Mouse (Mus musculus): ENCODE measurements around the gene Serpina16. TPM values are rescaled to one million over a fixed set of nuclear protein-coding genes. Genes with fewer than 3 reads are reported as not detected.
"Not testable (repeated sequence)": the region's sequence is repeated elsewhere in the genome, so short reads cannot be mapped to it uniquely, and the experiment has no call there.

Gene Serpina16
- polyA plus RNA-seq, 1 experiment from 2014 or later = not detected

DNA sequence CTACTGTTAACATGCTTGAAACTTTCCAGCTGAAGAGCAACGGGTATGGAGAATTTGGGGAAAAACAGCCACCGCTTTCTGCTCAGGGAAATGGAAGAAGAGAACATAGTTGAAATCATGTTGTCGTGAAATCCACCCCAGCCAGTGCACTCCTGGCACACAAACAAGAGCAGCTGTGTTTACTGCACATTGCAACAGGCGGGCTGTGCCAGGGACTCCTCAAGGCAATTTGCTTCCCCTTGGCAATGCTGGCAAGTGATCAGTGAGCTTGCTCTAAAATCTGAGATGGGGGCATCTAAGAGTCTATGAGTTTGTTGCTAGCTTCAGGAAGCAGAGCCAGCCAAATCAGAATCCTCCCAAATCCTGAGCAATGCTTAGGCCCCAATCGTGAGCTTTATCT, 5.6 kb downstream of the Serpina16 start:
- Histone ChIP-seq H3K4me3 (ENCODE audit: low read depth, low read length) (no peak overlapping the region), H3K36me3 (ENCODE audit: control insufficient read depth, insufficient read depth, low read length) (no peaks in the 10 kb centered on the region), H3K27me3 (ENCODE audit: control insufficient read depth, insufficient read depth, low read depth, low read length) (no peaks in the 10 kb centered on the region), H3K4me1 (ENCODE audit: control insufficient read depth, insufficient read depth, low read length) (no peaks in the 10 kb centered on the region), H3K27ac (ENCODE audit: low read length) (no peak overlapping the region), H3K9me3 (replicated peaks; ENCODE audit: control insufficient read depth, low read length, poor library complexity, severe bottlenecking) (no peaks in the 10 kb centered on the region; the same call in 1 of the 2 replicates), H3K4me2 (ENCODE audit: low read length) (no peak overlapping the region), H3K9ac (ENCODE audit: low read depth, low read length) (no peak overlapping the region)
- no peak for ATAC-seq
- 84% methylated on average over 5 of the region's 5 CpGs for WGBS

DNA sequence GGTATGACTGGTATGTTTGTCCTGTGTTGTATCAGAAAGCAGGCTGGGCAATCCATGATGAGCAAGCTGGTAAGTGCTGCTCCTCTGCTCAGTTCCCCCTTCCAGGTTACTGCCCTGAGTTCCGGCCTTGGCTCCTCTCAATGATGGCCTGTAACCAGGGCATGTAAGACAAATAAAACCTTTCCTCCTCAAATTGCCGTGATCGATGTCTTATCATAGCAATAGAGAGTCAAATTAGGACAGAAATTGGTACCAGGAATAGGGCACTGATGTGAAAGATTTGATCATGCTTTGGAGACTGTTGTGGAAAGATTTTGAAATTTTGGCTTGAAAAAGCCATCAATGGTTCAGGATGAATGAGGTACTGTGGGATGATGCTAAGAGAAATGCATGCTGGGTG, 10.7 kb downstream of the Serpina16 start:
- no peaks in the 10 kb centered on the region for H3K36me3 ChIP-seq (ENCODE audit: control insufficient read depth, insufficient read depth, low read length)
- ATAC-seq = no peak
- H3K4me2 ChIP-seq (ENCODE audit: low read length) = no peak overlapping the region
- H3K4me3 ChIP-seq (ENCODE audit: low read depth, low read length) = no peak overlapping the region
- H3K9me3 ChIP-seq (replicated peaks; ENCODE audit: control insufficient read depth, low read length, poor library complexity, severe bottlenecking) = no peaks in the 10 kb centered on the region; the same call in 1 of the 2 replicates
- no peak overlapping the region for H3K27ac ChIP-seq (ENCODE audit: low read length)
- H3K27me3 ChIP-seq (ENCODE audit: control insufficient read depth, insufficient read depth, low read depth, low read length) = no peaks in the 10 kb centered on the region
- WGBS = 95% methylated on average over 3 of the region's 3 CpGs
- no peaks in the 10 kb centered on the region for H3K4me1 ChIP-seq (ENCODE audit: control insufficient read depth, insufficient read depth, low read length)
- no peak overlapping the region for H3K9ac ChIP-seq (ENCODE audit: low read depth, low read length)

DNA sequence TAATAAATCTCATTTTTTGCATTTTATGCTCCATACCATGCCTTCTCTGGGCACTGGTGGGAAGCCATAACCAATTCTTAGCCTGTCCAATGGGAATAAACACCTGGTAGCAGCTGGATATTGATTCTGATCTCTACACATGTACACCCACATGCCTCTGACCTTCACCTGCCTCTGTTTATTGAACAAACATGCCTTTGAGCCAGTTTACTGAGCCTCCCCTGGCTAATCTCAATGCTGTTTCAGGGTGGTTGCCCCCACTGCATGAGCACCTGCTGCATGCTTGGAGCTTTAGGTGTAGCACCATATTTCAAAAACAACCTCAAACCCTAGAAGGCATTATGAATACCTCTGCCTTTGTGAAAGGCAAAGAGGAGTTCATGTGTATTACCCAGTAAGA, 13.9 kb downstream of the Serpina16 start:
- H3K36me3 ChIP-seq (ENCODE audit: control insufficient read depth, insufficient read depth, low read length); ATAC-seq; H3K27me3 ChIP-seq (ENCODE audit: control insufficient read depth, insufficient read depth, low read depth, low read length): not testable (repeated sequence)

DNA sequence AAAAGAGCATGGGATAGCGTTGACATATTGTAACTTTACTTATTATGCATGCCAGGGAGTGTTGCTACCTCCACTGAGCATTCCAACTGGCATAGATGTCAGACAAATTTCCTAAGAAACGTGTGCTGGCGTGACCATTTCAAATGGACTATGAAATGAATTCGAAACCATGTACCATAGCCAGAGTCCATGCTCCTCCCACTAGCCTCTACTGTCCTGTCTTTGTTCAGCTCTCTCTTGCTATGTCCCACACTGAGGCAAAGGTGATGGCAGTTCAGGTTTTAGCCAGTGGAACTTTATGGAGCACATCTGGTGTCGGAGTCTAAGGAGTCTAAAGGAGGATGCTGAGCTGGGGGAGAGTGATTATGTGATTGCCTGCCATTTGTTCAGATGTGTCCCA, 15.9 kb downstream of the Serpina16 start:
- Histone ChIP-seq H3K27me3 (ENCODE audit: control insufficient read depth, insufficient read depth, low read depth, low read length) (no peaks in the 10 kb centered on the region), H3K9ac (ENCODE audit: low read depth, low read length) (no peak overlapping the region), H3K4me1 (ENCODE audit: control insufficient read depth, insufficient read depth, low read length) (no peaks in the 10 kb centered on the region), H3K27ac (ENCODE audit: low read length) (no peak overlapping the region), H3K4me2 (ENCODE audit: low read length) (no peak overlapping the region), H3K9me3 (replicated peaks; ENCODE audit: control insufficient read depth, low read length, poor library complexity, severe bottlenecking) (no peaks in the 10 kb centered on the region), H3K4me3 (ENCODE audit: low read depth, low read length) (no peak overlapping the region), H3K36me3 (ENCODE audit: control insufficient read depth, insufficient read depth, low read length) (no peaks in the 10 kb centered on the region)
- no peak for ATAC-seq
- 87% methylated on average over 5 of the region's 5 CpGs for WGBS

More for the DNA sequence above, 13.9 kb downstream of the Serpina16 start:
- H3K9me3 ChIP-seq (replicated peaks; ENCODE audit: control insufficient read depth, low read length, poor library complexity, severe bottlenecking); H3K4me2 ChIP-seq (ENCODE audit: low read length); H3K4me1 ChIP-seq (ENCODE audit: control insufficient read depth, insufficient read depth, low read length); H3K4me3 ChIP-seq (ENCODE audit: low read depth, low read length); H3K9ac ChIP-seq (ENCODE audit: low read depth, low read length); H3K27ac ChIP-seq (ENCODE audit: low read length): not testable (repeated sequence)

DNA sequence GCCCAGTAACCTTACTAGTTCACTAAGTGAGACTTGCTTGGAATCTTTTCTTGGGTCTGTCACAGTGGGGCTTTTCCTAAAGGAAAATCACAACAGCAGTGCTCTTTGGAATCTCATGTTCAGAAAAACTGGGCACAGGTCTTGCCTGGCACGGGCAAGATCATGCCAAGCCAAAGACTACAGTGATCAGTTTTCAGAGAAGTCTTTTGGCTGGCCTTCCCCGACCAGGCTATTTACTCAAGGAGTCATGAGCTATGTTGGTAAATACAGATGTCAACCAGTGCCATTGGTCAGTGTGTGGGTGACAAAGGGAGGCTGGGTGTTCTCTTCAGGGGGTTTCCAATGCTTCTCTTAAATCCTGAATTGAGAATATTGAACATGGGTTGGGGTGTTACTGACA, 16.8 kb downstream of the Serpina16 start:
- Histone ChIP-seq H3K4me3 (ENCODE audit: low read depth, low read length) (no peak overlapping the region), H3K27me3 (ENCODE audit: control insufficient read depth, insufficient read depth, low read depth, low read length) (no peaks in the 10 kb centered on the region), H3K9me3 (replicated peaks; ENCODE audit: control insufficient read depth, low read length, poor library complexity, severe bottlenecking) (no peaks in the 10 kb centered on the region), H3K4me2 (ENCODE audit: low read length) (no peak overlapping the region), H3K4me1 (ENCODE audit: control insufficient read depth, insufficient read depth, low read length) (no peaks in the 10 kb centered on the region), H3K27ac (ENCODE audit: low read length) (no peak overlapping the region), H3K9ac (ENCODE audit: low read depth, low read length) (no peak overlapping the region), H3K36me3 (ENCODE audit: control insufficient read depth, insufficient read depth, low read length) (no peaks in the 10 kb centered on the region)
- 84% methylated on average over 2 of the region's 2 CpGs for WGBS
- no peak for ATAC-seq

DNA sequence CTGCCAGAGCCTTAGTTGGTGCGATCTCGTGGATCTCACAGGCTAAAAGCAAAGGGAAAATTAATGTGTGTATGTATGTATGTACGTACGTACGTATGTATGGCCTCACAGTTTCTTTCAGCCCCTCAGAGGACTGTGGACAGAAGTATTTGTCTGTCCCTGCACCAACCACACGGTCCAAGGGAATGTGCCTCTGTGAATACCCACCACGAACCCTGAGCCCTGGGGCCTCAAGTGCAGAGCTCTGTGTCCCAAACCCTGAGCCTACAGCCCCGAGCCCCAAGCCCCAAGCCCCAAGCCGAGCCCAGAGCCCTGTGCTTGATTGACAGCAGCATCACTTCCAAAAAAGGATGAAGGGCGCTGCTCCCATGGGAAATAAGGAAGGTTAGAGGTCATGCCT, 17.9 kb downstream of the Serpina16 start:
- Histone ChIP-seq H3K27ac (ENCODE audit: low read length) (no peak overlapping the region), H3K9me3 (replicated peaks; ENCODE audit: control insufficient read depth, low read length, poor library complexity, severe bottlenecking) (no peaks in the 10 kb centered on the region), H3K4me3 (ENCODE audit: low read depth, low read length) (no peak overlapping the region), H3K27me3 (ENCODE audit: control insufficient read depth, insufficient read depth, low read depth, low read length) (no peaks in the 10 kb centered on the region), H3K36me3 (ENCODE audit: control insufficient read depth, insufficient read depth, low read length) (no peaks in the 10 kb centered on the region), H3K4me1 (ENCODE audit: control insufficient read depth, insufficient read depth, low read length) (no peaks in the 10 kb centered on the region), H3K4me2 (ENCODE audit: low read length) (no peak overlapping the region), H3K9ac (ENCODE audit: low read depth, low read length) (no peak overlapping the region)
- ATAC-seq = no peak
- 83% methylated on average over 10 of the region's 10 CpGs for WGBS

DNA sequence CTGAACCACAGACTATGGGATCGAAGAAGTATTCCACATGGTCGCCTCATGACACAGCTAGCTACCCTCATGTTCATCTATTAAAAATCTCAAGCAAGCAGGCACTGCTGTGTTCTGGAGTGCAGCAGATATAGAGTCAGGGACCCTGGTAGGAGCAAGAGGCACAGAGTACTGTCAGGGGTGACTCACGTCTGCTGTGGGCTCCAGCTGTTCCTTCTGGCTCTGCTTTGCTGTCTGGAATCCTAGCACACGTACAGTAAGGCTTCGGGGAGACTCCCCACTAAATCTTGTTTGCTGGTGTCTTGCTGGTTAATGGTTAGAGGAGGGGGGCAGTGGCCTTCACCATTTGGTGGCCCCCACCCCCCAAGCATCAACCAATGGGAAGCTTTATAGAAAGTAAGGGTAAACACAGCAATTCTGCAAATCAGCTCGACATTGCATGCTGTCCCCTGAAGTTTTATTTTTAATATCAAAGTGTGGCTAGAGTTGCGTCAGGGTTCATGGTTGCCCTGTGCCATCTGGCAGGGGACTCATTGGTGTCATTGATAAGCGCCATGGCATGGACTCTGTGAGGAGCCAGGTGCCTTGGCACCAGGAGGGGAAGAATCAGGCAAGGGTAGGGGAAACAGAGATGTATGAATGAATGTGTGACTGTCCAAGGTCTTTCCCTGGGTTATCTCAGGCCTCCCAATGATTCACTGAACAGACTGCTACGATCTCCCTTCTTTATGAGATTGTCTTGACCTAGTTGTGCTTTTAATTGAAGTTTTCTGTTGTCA, 18.9 kb downstream of the Serpina16 start, which contains the start of gene Serpina6:
TSS of gene Serpina6 (minus strand) at position 365 of the 779 bp plus-strand sequence.
- Histone ChIP-seq H3K9ac (ENCODE audit: low read depth, low read length) (no peak within 1 kb of the TSS), H3K4me1 (ENCODE audit: control insufficient read depth, insufficient read depth, low read length) (no peaks in the 10 kb centered on the region), H3K9me3 (replicated peaks; ENCODE audit: control insufficient read depth, low read length, poor library complexity, severe bottlenecking) (no peaks in the 10 kb centered on the region), H3K4me3 (ENCODE audit: low read depth, low read length) (no peak within 1 kb of the TSS), H3K27ac (ENCODE audit: low read length) (no peak within 1 kb of the TSS), H3K4me2 (ENCODE audit: low read length) (no peak within 1 kb of the TSS), H3K36me3 (ENCODE audit: control insufficient read depth, insufficient read depth, low read length) (no peaks in the 10 kb centered on the region), H3K27me3 (ENCODE audit: control insufficient read depth, insufficient read depth, low read depth, low read length) (no peaks in the 10 kb centered on the region)
- 88% methylated on average over 9 of the region's 9 CpGs for WGBS
- no peak for ATAC-seq

DNA sequence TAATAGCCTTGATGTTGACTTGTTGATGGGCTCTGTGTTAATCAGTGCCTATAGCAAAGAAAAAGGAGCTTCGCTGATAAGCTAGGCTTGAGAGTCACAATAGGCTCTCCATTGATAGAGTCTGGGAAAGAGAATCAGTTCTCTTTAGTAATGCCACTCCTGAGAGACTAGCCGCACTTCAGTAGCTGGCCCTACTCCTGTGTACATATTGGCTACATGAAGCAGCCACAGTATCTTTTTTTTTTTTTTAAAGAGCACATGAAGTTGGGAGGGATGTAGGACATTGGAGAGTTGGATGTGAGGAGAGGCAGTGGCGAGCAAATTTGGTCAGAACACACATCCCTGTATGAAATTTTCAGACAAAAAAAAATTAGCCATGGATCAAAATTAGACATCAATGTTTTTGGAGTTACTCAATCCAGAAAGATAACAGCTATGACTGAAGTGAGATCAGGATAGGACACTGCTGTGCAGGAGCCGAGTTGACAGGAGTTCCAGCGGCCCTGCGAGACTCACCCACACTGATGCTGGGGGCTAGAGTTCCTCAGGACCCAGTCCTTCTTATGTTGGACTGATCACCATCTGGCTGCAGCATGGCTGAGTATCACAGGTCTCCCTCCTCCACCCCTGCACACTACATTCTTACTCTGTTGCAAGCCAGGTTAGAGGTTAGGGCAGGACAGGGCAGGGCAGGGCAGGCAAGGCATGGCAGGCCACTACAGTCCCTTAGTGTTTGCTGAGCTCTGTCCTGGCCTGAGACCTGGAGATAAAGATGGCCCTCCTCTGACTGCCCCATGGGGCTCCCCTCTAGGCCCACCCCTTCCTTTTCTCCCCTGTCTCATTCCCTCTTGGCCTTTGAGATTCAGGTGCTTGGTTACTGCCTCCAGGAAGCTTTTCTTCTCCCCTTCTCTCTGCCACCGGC, 20.6 kb downstream of the Serpina16 start:
- Histone ChIP-seq H3K4me1 (ENCODE audit: control insufficient read depth, insufficient read depth, low read length) (no peaks in the 10 kb centered on the region), H3K36me3 (ENCODE audit: control insufficient read depth, insufficient read depth, low read length) (no peaks in the 10 kb centered on the region), H3K9ac (ENCODE audit: low read depth, low read length) (no peak overlapping the region), H3K27me3 (ENCODE audit: control insufficient read depth, insufficient read depth, low read depth, low read length) (no peaks in the 10 kb centered on the region), H3K4me3 (ENCODE audit: low read depth, low read length) (no peak overlapping the region), H3K27ac (ENCODE audit: low read length) (no peak overlapping the region), H3K9me3 (replicated peaks; ENCODE audit: control insufficient read depth, low read length, poor library complexity, severe bottlenecking) (no peaks in the 10 kb centered on the region), H3K4me2 (ENCODE audit: low read length) (no peak overlapping the region)
- ATAC-seq = no peak
- 93% methylated on average over 7 of the region's 7 CpGs for WGBS

DNA sequence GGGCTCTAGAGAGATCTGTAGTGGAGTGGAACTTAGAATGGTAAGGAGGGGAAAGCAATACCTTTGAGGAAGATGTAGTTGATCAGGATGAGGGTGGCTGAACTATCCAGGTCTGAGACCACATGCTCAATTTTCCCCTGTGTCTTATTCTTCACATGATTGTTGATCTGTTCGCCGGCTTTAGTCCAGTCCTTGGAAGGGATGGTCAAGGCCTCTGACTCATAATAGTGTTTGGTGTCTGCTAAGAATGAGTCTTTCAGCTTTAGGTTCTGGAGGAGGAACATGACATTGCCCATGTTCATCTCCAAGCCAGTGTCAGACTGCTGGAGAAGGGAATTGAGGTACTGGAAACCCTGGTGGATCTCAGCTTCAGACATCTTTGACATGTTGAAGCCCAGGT, 22.1 kb downstream of the Serpina16 start:
- 100% methylated on average over 2 of the region's 2 CpGs for WGBS
- no peak overlapping the region for H3K27ac ChIP-seq (ENCODE audit: low read length)

More for the DNA sequence above, 22.1 kb downstream of the Serpina16 start:
- Histone ChIP-seq H3K4me3 (ENCODE audit: low read depth, low read length) (no peak overlapping the region), H3K27me3 (ENCODE audit: control insufficient read depth, insufficient read depth, low read depth, low read length) (no peaks in the 10 kb centered on the region), H3K4me1 (ENCODE audit: control insufficient read depth, insufficient read depth, low read length) (no peaks in the 10 kb centered on the region), H3K4me2 (ENCODE audit: low read length) (no peak overlapping the region), H3K9me3 (replicated peaks; ENCODE audit: control insufficient read depth, low read length, poor library complexity, severe bottlenecking) (no peaks in the 10 kb centered on the region), H3K36me3 (ENCODE audit: control insufficient read depth, insufficient read depth, low read length) (no peaks in the 10 kb centered on the region), H3K9ac (ENCODE audit: low read depth, low read length) (no peak overlapping the region)
- ATAC-seq = no peak

All from midbrain, embryonic 16.5 days (tissue).